Mouse (Mus musculus): ENCODE results near the gene Ier3. TPM values are rescaled to one million over a fixed set of nuclear protein-coding genes. Genes with fewer than 3 reads are reported as not detected.
A peak's percentile ranks its signal among the peaks of the same experiment; 100 is the strongest.

Ier3 gene
- total and polyA plus RNA-seq, 3 experiments: 15.6 to 37.0 (median 33.1) TPM

DNA sequence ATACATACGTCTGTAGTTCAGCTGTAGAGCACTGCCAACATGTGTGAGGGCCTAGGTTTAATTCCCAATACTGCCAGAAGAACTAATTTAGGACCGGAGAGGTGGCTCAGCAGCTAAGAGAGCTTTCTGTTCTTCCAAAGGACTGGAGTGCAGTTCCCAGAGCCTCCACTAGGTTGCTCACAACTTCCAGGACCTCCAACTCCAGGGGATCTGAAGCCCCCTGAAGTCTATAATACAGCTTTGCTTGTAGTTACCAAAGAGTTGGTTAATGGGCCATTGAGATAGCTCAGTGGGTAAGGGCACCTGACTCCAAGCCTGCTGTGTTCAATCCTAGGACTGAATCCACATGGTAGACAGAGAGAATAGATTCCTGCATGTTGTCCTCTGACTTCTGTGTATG, 39.1 kb upstream of the Ier3 start:
- WGBS: 76% methylated on average over 2 of the region's 2 CpGs
- Histone ChIP-seq H3K27me3 (ENCODE audit: control insufficient read depth, insufficient read depth, low read length) (no peaks in the 10 kb centered on the region), H3K36me3 (ENCODE audit: control insufficient read depth, insufficient read depth, low read length) (peaks cover 2% of the 10 kb centered on the region; the same call in 1 of the 2 replicates), H3K4me3 (no peak overlapping the region), H3K79me2 (replicated peaks; ENCODE audit: control insufficient read depth, insufficient read depth, low read length) (no peaks in the 10 kb centered on the region), H3K27ac (no peak overlapping the region), H3K4me1 (ENCODE audit: control insufficient read depth, insufficient read depth, low read length) (peaks cover 6% of the 10 kb centered on the region), H3K9ac (ENCODE audit: low read depth, low read length) (no peak overlapping the region)
- DNase-seq: no peak
- intact Hi-C loops (cut with DNase I): no loop called here
- no peak for TF ChIP-seq POLR2A (IDR thresholded peaks at IDR 0.05; ENCODE audit: insufficient read depth, low read depth, low read length)
- peak; percentile 69 for TF ChIP-seq CTCF (IDR thresholded peaks at IDR 0.05)
- no peak for TF ChIP-seq EP300 (IDR thresholded peaks at IDR 0.05; ENCODE audit: insufficient read depth, low read depth, low read length)

DNA sequence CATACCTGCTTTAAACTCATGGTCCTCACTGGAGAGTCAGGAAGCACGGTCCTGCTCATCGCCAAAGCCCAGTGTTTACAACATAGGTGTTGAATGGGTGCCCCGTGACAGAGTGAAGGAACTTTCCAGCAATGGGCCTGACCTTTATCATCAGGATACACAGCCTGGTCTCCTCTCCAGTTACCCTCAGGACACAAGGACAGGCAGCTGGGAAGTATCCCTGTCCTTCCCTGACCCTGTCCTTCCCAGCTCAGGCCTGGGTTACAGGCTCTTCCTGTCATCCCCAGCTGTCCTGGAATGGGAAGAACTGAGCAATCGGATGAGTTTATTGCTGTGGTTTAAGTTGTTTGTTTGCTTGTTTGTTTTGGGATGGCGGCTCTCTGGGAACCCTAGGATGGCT, 38.6 kb upstream of the Ier3 start:
- H3K36me3 ChIP-seq (ENCODE audit: control insufficient read depth, insufficient read depth, low read length): peaks cover 2% of the 10 kb centered on the region; the same call in 1 of the 2 replicates
- no peak overlapping the region for H3K4me3 ChIP-seq
- H3K27ac ChIP-seq: no peak overlapping the region; the same call in 1 of the 2 replicates
- TF ChIP-seq CTCF (IDR thresholded peaks at IDR 0.05): no peak
- no peak for TF ChIP-seq EP300 (IDR thresholded peaks at IDR 0.05; ENCODE audit: insufficient read depth, low read depth, low read length)
- no peak for TF ChIP-seq POLR2A (IDR thresholded peaks at IDR 0.05; ENCODE audit: insufficient read depth, low read depth, low read length)
- no peaks in the 10 kb centered on the region for H3K79me2 ChIP-seq (replicated peaks; ENCODE audit: control insufficient read depth, insufficient read depth, low read length)
- H3K27me3 ChIP-seq (ENCODE audit: control insufficient read depth, insufficient read depth, low read length): no peaks in the 10 kb centered on the region
- H3K9ac ChIP-seq (ENCODE audit: low read depth, low read length): no peak overlapping the region
- DNase-seq: no peak
- 72% methylated on average over 5 of the region's 5 CpGs for WGBS
- peaks cover 3% of the 10 kb centered on the region; the same call in 1 of the 2 replicates for H3K4me1 ChIP-seq (ENCODE audit: control insufficient read depth, insufficient read depth, low read length)
- intact Hi-C loops (cut with DNase I): no loop called here

DNA sequence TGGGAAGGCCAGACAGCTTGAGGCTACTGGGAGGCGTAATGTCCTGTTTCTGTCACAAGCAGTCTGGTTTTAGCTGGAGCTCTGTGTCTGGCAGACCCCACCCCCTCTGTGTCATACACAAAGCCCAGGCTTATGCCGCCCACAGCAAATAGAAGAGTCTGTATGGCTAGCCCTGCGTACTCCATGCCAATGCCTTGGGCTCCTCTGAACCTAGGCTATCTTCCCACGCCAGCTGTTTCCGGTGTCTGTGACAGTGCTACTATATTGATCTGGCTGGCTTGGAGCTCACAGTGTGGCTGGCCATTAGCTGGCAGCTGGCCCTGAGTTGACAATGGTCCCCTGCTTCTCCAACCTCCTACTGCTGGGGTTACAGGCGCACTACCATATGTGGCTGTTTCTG, 37.5 kb upstream of the Ier3 start:
- WGBS: 54% methylated on average over 6 of the region's 6 CpGs
- Histone ChIP-seq H3K27me3 (ENCODE audit: control insufficient read depth, insufficient read depth, low read length) (no peaks in the 10 kb centered on the region), H3K4me3 (no peak overlapping the region), H3K36me3 (ENCODE audit: control insufficient read depth, insufficient read depth, low read length) (peaks cover 2% of the 10 kb centered on the region; the same call in 1 of the 2 replicates), H3K79me2 (replicated peaks; ENCODE audit: control insufficient read depth, insufficient read depth, low read length) (no peaks in the 10 kb centered on the region), H3K9ac (ENCODE audit: low read depth, low read length) (no peak overlapping the region), H3K4me1 (ENCODE audit: control insufficient read depth, insufficient read depth, low read length) (peaks cover 3% of the 10 kb centered on the region; the same call in 1 of the 2 replicates), H3K27ac (peak overlapping the region; percentile 83)
- intact Hi-C loops (cut with DNase I): loop anchor here (2.0 kb wide), 1 partner anchor 39 kb away; the partner anchor contains the start of gene Flot1
- no peak for DNase-seq
- TF ChIP-seq EP300 (IDR thresholded peaks at IDR 0.05; ENCODE audit: insufficient read depth, low read depth, low read length) (no peak), POLR2A (IDR thresholded peaks at IDR 0.05; ENCODE audit: insufficient read depth, low read depth, low read length) (no peak), CTCF (IDR thresholded peaks at IDR 0.05) (no peak)

DNA sequence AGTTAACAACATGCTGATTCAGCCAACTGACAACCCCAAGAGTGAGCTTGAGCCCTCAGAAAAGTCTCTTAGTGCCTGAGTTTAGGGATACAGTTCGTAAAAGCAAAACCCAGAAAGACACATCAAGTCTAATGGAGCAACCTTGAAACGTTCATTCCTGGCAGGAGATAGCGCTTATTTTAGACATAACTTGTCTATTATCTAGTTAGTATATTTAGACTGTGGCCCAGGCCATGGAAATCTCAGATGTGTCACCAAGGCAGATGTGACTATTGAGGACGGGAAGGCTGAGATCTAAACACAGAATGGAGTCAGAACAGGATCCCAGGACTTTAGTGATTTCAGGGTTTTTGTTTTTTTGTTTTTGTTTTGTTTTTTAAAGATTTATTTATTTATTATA, 36.3 kb upstream of the Ier3 start:
- intact Hi-C loops (cut with DNase I): loop anchor here (2.0 kb wide), 1 partner anchor 38 kb away; the partner anchor contains the start of gene Flot1
- Histone ChIP-seq H3K4me1 (ENCODE audit: control insufficient read depth, insufficient read depth, low read length) (peaks cover 2% of the 10 kb centered on the region; the same call in 1 of the 2 replicates), H3K27me3 (ENCODE audit: control insufficient read depth, insufficient read depth, low read length) (no peaks in the 10 kb centered on the region), H3K9ac (ENCODE audit: low read depth, low read length) (peak overlapping the region; percentile 62), H3K36me3 (ENCODE audit: control insufficient read depth, insufficient read depth, low read length) (peaks cover 2% of the 10 kb centered on the region; the same call in 1 of the 2 replicates), H3K4me3 (peak overlapping the region; percentile 19; the same call in 1 of the 2 replicates), H3K79me2 (replicated peaks; ENCODE audit: control insufficient read depth, insufficient read depth, low read length) (no peaks in the 10 kb centered on the region), H3K27ac (peak overlapping the region; percentile 83)
- DNase-seq: no peak
- TF ChIP-seq CTCF (IDR thresholded peaks at IDR 0.05) (no peak), EP300 (IDR thresholded peaks at IDR 0.05; ENCODE audit: insufficient read depth, low read depth, low read length) (no peak), POLR2A (IDR thresholded peaks at IDR 0.05; ENCODE audit: insufficient read depth, low read depth, low read length) (0 out of 2 replicates have a peak, but pooled peaks have one; percentile 31)
- WGBS: 42% methylated on average over 4 of the region's 4 CpGs

DNA sequence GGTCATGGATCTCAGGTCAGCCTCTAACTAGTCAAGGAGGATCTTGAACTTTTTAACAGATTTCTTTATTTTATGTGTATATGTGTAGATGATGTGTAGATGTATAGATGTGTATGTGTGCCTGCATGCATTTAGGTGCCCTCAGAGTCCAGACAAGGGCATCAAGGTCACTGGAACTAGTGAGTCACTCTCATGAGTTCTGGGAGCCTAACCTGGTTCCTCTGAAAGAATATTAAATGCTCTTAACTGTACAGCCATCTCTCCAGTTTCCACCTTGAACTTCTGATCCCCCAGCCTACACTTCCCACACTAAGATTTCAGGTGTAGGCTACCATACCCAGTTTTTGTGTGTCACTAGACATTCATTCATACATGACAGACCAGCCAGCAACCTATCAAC, 34.0 kb upstream of the Ier3 start:
- peaks cover 2% of the 10 kb centered on the region; the same call in 1 of the 2 replicates for H3K4me1 ChIP-seq (ENCODE audit: control insufficient read depth, insufficient read depth, low read length)
- intact Hi-C loops (cut with DNase I): loop anchor here (2.0 kb wide), 1 partner anchor 19 kb away; no protein-coding TSS in a partner anchor
- peaks cover 2% of the 10 kb centered on the region; the same call in 1 of the 2 replicates for H3K36me3 ChIP-seq (ENCODE audit: control insufficient read depth, insufficient read depth, low read length)
- no peak overlapping the region for H3K4me3 ChIP-seq
- DNase-seq: no peak
- TF ChIP-seq CTCF (IDR thresholded peaks at IDR 0.05) (no peak), EP300 (IDR thresholded peaks at IDR 0.05; ENCODE audit: insufficient read depth, low read depth, low read length) (no peak), POLR2A (IDR thresholded peaks at IDR 0.05; ENCODE audit: insufficient read depth, low read depth, low read length) (no peak)
- H3K27me3 ChIP-seq (ENCODE audit: control insufficient read depth, insufficient read depth, low read length): no peaks in the 10 kb centered on the region
- H3K27ac ChIP-seq: peak overlapping the region; percentile 7
- no peaks in the 10 kb centered on the region for H3K79me2 ChIP-seq (replicated peaks; ENCODE audit: control insufficient read depth, insufficient read depth, low read length)
- H3K9ac ChIP-seq (ENCODE audit: low read depth, low read length): no peak overlapping the region

DNA sequence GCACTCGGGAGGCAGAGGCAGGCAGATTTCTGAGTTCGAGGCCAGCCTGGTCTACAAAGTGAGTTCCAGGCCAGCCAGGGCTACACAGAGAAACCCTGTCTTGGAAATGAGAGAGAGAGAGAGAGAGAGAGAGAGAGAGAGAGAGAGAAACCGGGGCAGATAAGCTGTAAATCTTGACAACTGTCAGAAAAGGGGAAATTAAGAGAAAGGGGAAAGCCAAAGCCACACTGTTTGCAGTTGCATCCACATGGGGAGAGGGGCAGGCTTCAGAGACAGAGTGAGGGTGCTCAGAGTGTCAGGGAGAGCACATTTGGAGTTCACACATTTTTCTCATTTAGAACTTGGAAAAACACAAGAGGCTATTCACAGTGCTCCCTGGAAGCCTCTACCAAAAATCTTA, 33.5 kb upstream of the Ier3 start:
- H3K36me3 ChIP-seq (ENCODE audit: control insufficient read depth, insufficient read depth, low read length): peaks cover 2% of the 10 kb centered on the region; the same call in 1 of the 2 replicates

More for the DNA sequence above, 33.5 kb upstream of the Ier3 start:
- H3K4me1 ChIP-seq (ENCODE audit: control insufficient read depth, insufficient read depth, low read length): peaks cover 2% of the 10 kb centered on the region; the same call in 1 of the 2 replicates
- no peak overlapping the region for H3K4me3 ChIP-seq
- H3K27me3 ChIP-seq (ENCODE audit: control insufficient read depth, insufficient read depth, low read length): no peaks in the 10 kb centered on the region
- H3K9ac ChIP-seq (ENCODE audit: low read depth, low read length): no peak overlapping the region
- no peaks in the 10 kb centered on the region for H3K79me2 ChIP-seq (replicated peaks; ENCODE audit: control insufficient read depth, insufficient read depth, low read length)
- DNase-seq: no peak
- TF ChIP-seq POLR2A (IDR thresholded peaks at IDR 0.05; ENCODE audit: insufficient read depth, low read depth, low read length) (no peak), EP300 (IDR thresholded peaks at IDR 0.05; ENCODE audit: insufficient read depth, low read depth, low read length) (no peak), CTCF (IDR thresholded peaks at IDR 0.05) (no peak)
- intact Hi-C loops (cut with DNase I): no loop called here
- no peak overlapping the region; the same call in 1 of the 2 replicates for H3K27ac ChIP-seq
- 66% methylated on average over 3 of the region's 3 CpGs for WGBS

All from heart, adult 2 months (tissue).